25 mouse cellular contexts compared by ENCODE assay signal in genomic region chr8:107076239-107076888, GRCm38 (mm10). TPM values are rescaled to one million over a fixed set of nuclear protein-coding genes. Genes with fewer than 3 reads are reported as not detected.
A peak's percentile ranks its signal among the peaks of the same experiment; 100 is the strongest.
DNase-seq lines count a peak whose midpoint lies in the region; ATAC-seq lines count a peak whose summit lies in the region.
"Had no signal": no experiment of that assay in that cellular context is flagged by ENCODE, and none has a peak within 500 bp of the region (broad histone marks: within the 10 kb centered on the region; RNA-seq: fewer than 3 reads in every experiment).

No protein-coding gene starts in this region.

- DNase-seq in adrenal gland, adult (ENCODE audit: inconsistent age in 2 of 2, low spot score in 1 of 2): peak; percentile 49 to 65
- DNase-seq in adrenal gland, adult 18-20 months (ENCODE audit: low spot score in 2 of 2): no peak
- DNase-seq in heart, postnatal 14 days: peak; percentile 19 to 21
- DNase-seq in heart, postnatal 36 days: no peak
- peak; percentile 82 for DNase-seq in MN1 (ENCODE audit: low spot score)
- DNase-seq in gastrocnemius, postnatal 36 days: no peak
- DNase-seq in cerebellum, adult 11 months: no peak
- DNase-seq: cerebellum, adult 2 months; cerebellum, postnatal 14 days; forebrain, postnatal 0 days; gastrocnemius, postnatal 10 days; kidney, adult 9 months; kidney, postnatal 10 days; liver; lung, adult 2 months; lung, postnatal 10 days; right cerebral cortex, adult 18-20 months; spleen, adult 18-20 months; thymus, adult 2 months; thymus, postnatal 36 days had no signal

- intact Hi-C loops in heart, postnatal 14 days (cut with DNase I): no loop called here
- intact Hi-C loops in heart, postnatal 36 days (cut with DNase I): no loop called here
- intact Hi-C loops in gastrocnemius, postnatal 36 days (cut with DNase I): no loop called here

- 0 out of 2 replicates have a peak, but pooled peaks have one; percentile 7 for ATAC-seq in megakaryocyte-erythroid progenitor cell, adult 5-6 weeks (replicated peaks; ENCODE audit: low FRiP score, low TSS enrichment, poor library complexity, severe bottlenecking)
- ATAC-seq: forebrain, postnatal 0 days; hindbrain, embryonic 16.5 days; midbrain, embryonic 16.5 days had no signal

RNA-seq across cellular contexts. Expression of gene Tmed6, which starts 10.9 kb away (rescaled TPM):
- not detected for total RNA-seq in adrenal gland, adult 18-20 months (2021)
- total RNA-seq in heart, postnatal 14 days (2021): not detected
- total RNA-seq in heart, postnatal 36 days (2021): not detected
- not detected in 2 replicates for total RNA-seq in megakaryocyte-erythroid progenitor cell, adult 5-6 weeks (2014; fragmentation: Nextera tagmentation)
- not detected in 2 replicates for total RNA-seq in megakaryocyte-erythroid progenitor cell, adult 5-6 weeks (2017)
- total RNA-seq in gastrocnemius, postnatal 36 days (2021): not detected
- total RNA-seq: forebrain, postnatal 0 days; gastrocnemius, postnatal 10 days; granulocyte monocyte progenitor cell, adult 5-6 weeks; left cerebral cortex, postnatal 10 days had no signal

RNA-seq across cellular contexts. Expression of gene Nip7, which starts 19.7 kb away (rescaled TPM):
- 10 to 100 TPM; 47.5 to 54.1 TPM for total RNA-seq in adrenal gland, adult 18-20 months (2021)
- 10 to 100 TPM; 19.5 to 24.2 TPM for total RNA-seq in heart, postnatal 14 days (2021)
- 10 to 100 TPM; 21.3 to 24.8 TPM for total RNA-seq in heart, postnatal 36 days (2021)
- 47.4 and 67.6 TPM in 2 replicates for total RNA-seq in megakaryocyte-erythroid progenitor cell, adult 5-6 weeks (2014; fragmentation: Nextera tagmentation)
- 34.6 and 51.7 TPM in 2 replicates for total RNA-seq in megakaryocyte-erythroid progenitor cell, adult 5-6 weeks (2017)
- 10 to 100 TPM; 13.7 to 21.5 TPM for total RNA-seq in gastrocnemius, postnatal 36 days (2021)

RNA-seq across cellular contexts. Expression of gene Cog8, which starts 19.9 kb away (rescaled TPM):
- total RNA-seq in adrenal gland, adult 18-20 months (2021): 10 to 100 TPM; 33.2 to 35.3 TPM
- 10 to 100 TPM; 18.6 to 18.9 TPM for total RNA-seq in heart, postnatal 14 days (2021)
- total RNA-seq in heart, postnatal 36 days (2021): 10 to 100 TPM; 18.8 to 18.9 TPM
- total RNA-seq in megakaryocyte-erythroid progenitor cell, adult 5-6 weeks (2014; fragmentation: Nextera tagmentation): 19.8 and 30.3 TPM in 2 replicates
- total RNA-seq in megakaryocyte-erythroid progenitor cell, adult 5-6 weeks (2017): 22.3 and 25.9 TPM in 2 replicates
- total RNA-seq in gastrocnemius, postnatal 36 days (2021): 10 to 100 TPM; 15.0 to 16.1 TPM

RNA-seq across cellular contexts. Expression of gene Terf2, which starts 20.0 kb away (rescaled TPM):
- 10 to 100 TPM; 20.5 to 22.6 TPM for total RNA-seq in adrenal gland, adult 18-20 months (2021)
- total RNA-seq in heart, postnatal 14 days (2021): 10 to 100 TPM; 14.4 to 15.0 TPM
- total RNA-seq in heart, postnatal 36 days (2021): 10 to 100 TPM; 11.5 to 13.9 TPM
- 48.8 and 52.7 TPM in 2 replicates for total RNA-seq in megakaryocyte-erythroid progenitor cell, adult 5-6 weeks (2014; fragmentation: Nextera tagmentation)
- total RNA-seq in megakaryocyte-erythroid progenitor cell, adult 5-6 weeks (2017): 25.6 and 39.7 TPM in 2 replicates
- 10 to 100 TPM in 1 of 2 experiments, 1 to 10 TPM in 1; 8.6 to 11.4 TPM for total RNA-seq in gastrocnemius, postnatal 36 days (2021)

RNA-seq across cellular contexts. Expression of gene Pdf, which starts 27.9 kb away (rescaled TPM):
- total RNA-seq in adrenal gland, adult 18-20 months (2021): 10 to 100 TPM; 41.8 to 53.9 TPM
- 10 to 100 TPM; 49.4 to 49.6 TPM for total RNA-seq in heart, postnatal 14 days (2021)
- total RNA-seq in heart, postnatal 36 days (2021): 10 to 100 TPM; 61.9 to 64.7 TPM
- total RNA-seq in megakaryocyte-erythroid progenitor cell, adult 5-6 weeks (2014; fragmentation: Nextera tagmentation): 37.9 and 40.1 TPM in 2 replicates
- 40.3 and 62.4 TPM in 2 replicates for total RNA-seq in megakaryocyte-erythroid progenitor cell, adult 5-6 weeks (2017)
- total RNA-seq in gastrocnemius, postnatal 36 days (2021): 10 to 100 TPM; 38.3 to 41.6 TPM

Comparison
In these comparisons a context has a peak if more than half of its experiments do, and no peak if none do; other contexts are left out.
1. DNase-seq: peak in adrenal gland, adult (2 of 2), heart, postnatal 14 days (2 of 2) and MN1 (single experiment); none in adrenal gland, adult 18-20 months (0 of 2), heart, postnatal 36 days (0 of 2), gastrocnemius, postnatal 36 days (0 of 2) and cerebellum, adult 11 months (single experiment).